Mouse (Mus musculus): ENCODE data around the gene Coro1a. TPM values are rescaled to one million over a fixed set of nuclear protein-coding genes. Genes with fewer than 3 reads are reported as not detected.

Gene Coro1a
- total and polyA plus RNA-seq, 3 experiments = 203 to 349 (median 312) TPM

DNA sequence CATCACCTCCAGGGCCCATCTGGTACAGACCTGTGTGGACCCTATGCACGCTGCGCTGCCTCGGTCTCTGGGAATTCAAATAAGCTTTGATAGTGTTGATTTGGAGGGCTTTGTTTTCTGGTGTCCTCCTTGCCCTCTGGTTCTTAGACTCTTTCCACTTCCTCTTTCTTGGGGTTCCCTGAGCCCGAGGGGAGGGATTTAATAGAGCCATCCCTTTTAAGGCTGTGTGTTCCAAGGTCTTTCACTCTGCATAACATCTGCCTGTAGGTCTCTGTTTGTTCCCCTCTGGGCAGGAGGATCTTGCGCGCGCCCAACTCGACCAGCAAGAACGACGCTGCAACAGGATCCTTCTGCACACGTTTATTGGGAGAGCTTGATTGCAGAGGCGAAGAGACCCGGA, 14.0 kb upstream of the Coro1a start:
- peaks cover 4 to 9% of the 10 kb centered on the region in 2 experiments; a peak in 3 of 4 replicates for H3K4me1 ChIP-seq (ENCODE audit: control insufficient read depth in 1 of 2, insufficient read depth in 2 of 2)
- H3K4me2 ChIP-seq (ENCODE audit: insufficient read depth, low read depth, poor library complexity, severe bottlenecking) = no peak overlapping the region
- H3K27ac ChIP-seq (ENCODE audit: insufficient read depth, low read depth) = no peak overlapping the region
- no peaks in the 10 kb centered on the region for H3K27me3 ChIP-seq (replicated peaks)
- in situ Hi-C loops (cut with MboI; ENCODE audit: low pct_ligation_motif_present, low pct_unique_long_range_greater_than_20kb, low sequenced_read_pairs) = loop anchor here (10.0 kb wide), 1 partner anchor 943 kb away; no protein-coding TSS in a partner anchor
- no peak for DNase-seq (ENCODE audit: extremely low read depth)
- H3K9ac ChIP-seq (ENCODE audit: insufficient read depth, low read depth) = no peak overlapping the region
- no peak for TF ChIP-seq HCFC1 (IDR thresholded peaks at IDR 0.05; ENCODE audit: low read depth, low read length)
- no peak for TF ChIP-seq MAX (IDR thresholded peaks at IDR 0.05; ENCODE audit: low read length)
- TF ChIP-seq ZKSCAN1 (IDR thresholded peaks at IDR 0.05; ENCODE audit: borderline replicate concordance, low read depth, low read length) = no peak
- no peak for TF ChIP-seq TCF12 (IDR thresholded peaks at IDR 0.05; ENCODE audit: low read depth, low read length)
- no peak for TF ChIP-seq EP300 (IDR thresholded peaks at IDR 0.05; ENCODE audit: low read length)
- no peak for TF ChIP-seq USF1 (IDR thresholded peaks at IDR 0.05; ENCODE audit: low read depth, low read length)
- no peak for TF ChIP-seq SIN3A (IDR thresholded peaks at IDR 0.05; ENCODE audit: low read length)
- TF ChIP-seq MEF2A (IDR thresholded peaks at IDR 0.05; ENCODE audit: borderline replicate concordance, low read depth, low read length) = no peak
- TF ChIP-seq ZMIZ1 (IDR thresholded peaks at IDR 0.05; ENCODE audit: low read depth, low read length) = no peak
- no peak for TF ChIP-seq MAZ (IDR thresholded peaks at IDR 0.05; ENCODE audit: low read depth, low read length)
- no peak for TF ChIP-seq CTCF (conservative IDR thresholded peaks at IDR 0.05 in 1 of 2, IDR thresholded peaks at IDR 0.05 in 1 of 2; ENCODE audit: low read depth in 2 of 2, low read length in 2 of 2)
- TF ChIP-seq BHLHE40 (IDR thresholded peaks at IDR 0.05; ENCODE audit: low read depth, low read length) = no peak
- no peak overlapping the region for H3K4me3 ChIP-seq (replicated peaks in 1 of 3; ENCODE audit: low read depth in 2 of 3, low read length in 2 of 3, poor library complexity in 1 of 3)
- H3K36me3 ChIP-seq (replicated peaks in 1 of 2; ENCODE audit: control insufficient read depth in 1 of 2, insufficient read depth in 1 of 2, low read length in 1 of 2) = no peaks in the 10 kb centered on the region
- H3K79me2 ChIP-seq (replicated peaks; ENCODE audit: control insufficient read depth, extremely low read depth, insufficient read depth, poor library complexity, severe bottlenecking) = no peaks in the 10 kb centered on the region
- dilution Hi-C loops (cut with MboI; ENCODE audit: extremely low pct_ligation_motif_present, extremely low pct_unique_long_range_greater_than_20kb, low sequenced_read_pairs) = no loop called here
- H3K9me3 ChIP-seq (replicated peaks; ENCODE audit: low read length) = peaks cover 5% of the 10 kb centered on the region

DNA sequence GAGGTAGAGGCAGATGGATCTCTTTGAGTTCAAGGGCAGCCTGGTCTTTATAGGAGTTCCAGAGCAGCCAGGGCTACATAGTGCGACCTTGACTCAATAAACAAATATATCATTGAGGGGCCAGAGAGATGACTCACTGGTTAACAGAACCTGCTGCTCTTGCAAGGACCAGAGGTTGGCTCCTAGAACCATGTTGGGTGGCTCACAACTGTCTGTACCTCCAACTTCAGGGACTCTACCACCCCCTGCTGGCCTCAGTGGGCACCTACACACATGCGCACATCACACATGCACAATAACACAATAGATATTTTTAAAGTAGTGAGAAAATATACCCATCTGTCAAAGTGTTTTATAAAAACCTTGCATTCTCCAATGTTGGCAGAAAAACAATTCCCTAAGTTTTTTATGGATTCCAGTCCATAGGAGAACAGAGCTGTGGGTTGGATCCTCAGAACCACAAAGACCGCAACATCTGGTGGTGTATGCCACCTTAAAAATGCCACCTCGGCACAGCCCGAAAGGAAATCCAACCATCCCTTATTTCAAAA, 11.3 kb upstream of the Coro1a start:
- H3K27me3 ChIP-seq (replicated peaks) = no peaks in the 10 kb centered on the region
- H3K9ac ChIP-seq (ENCODE audit: insufficient read depth, low read depth) = no peak overlapping the region
- DNase-seq (ENCODE audit: extremely low read depth) = no peak
- H3K27ac ChIP-seq (ENCODE audit: insufficient read depth, low read depth) = no peak overlapping the region
- H3K4me3 ChIP-seq (replicated peaks in 1 of 3; ENCODE audit: low read depth in 2 of 3, low read length in 2 of 3, poor library complexity in 1 of 3) = no peak overlapping the region
- H3K4me2 ChIP-seq (ENCODE audit: insufficient read depth, low read depth, poor library complexity, severe bottlenecking) = no peak overlapping the region
- H3K79me2 ChIP-seq (replicated peaks; ENCODE audit: control insufficient read depth, extremely low read depth, insufficient read depth, poor library complexity, severe bottlenecking) = no peaks in the 10 kb centered on the region
- in situ Hi-C loops (cut with MboI; ENCODE audit: low pct_ligation_motif_present, low pct_unique_long_range_greater_than_20kb, low sequenced_read_pairs) = loop anchor here (5.0 kb wide), 1 partner anchor 1053 kb away; no protein-coding TSS in a partner anchor
- peaks cover 5% of the 10 kb centered on the region for H3K9me3 ChIP-seq (replicated peaks; ENCODE audit: low read length)
- H3K4me1 ChIP-seq (ENCODE audit: control insufficient read depth in 1 of 2, insufficient read depth in 2 of 2) = peaks cover 0 to 9% of the 10 kb centered on the region in 2 experiments; a peak in 2 of 4 replicates
- no peaks in the 10 kb centered on the region for H3K36me3 ChIP-seq (replicated peaks in 1 of 2; ENCODE audit: control insufficient read depth in 1 of 2, insufficient read depth in 1 of 2, low read length in 1 of 2)
- TF ChIP-seq PAX5 (IDR thresholded peaks at IDR 0.05; ENCODE audit: low read length) = no peak
- TF ChIP-seq NRF1 (IDR thresholded peaks at IDR 0.05; ENCODE audit: low read depth, low read length) = no peak
- no peak for TF ChIP-seq EP300 (IDR thresholded peaks at IDR 0.05; ENCODE audit: low read length)
- no peak for TF ChIP-seq ETS1 (conservative IDR thresholded peaks at IDR 0.05; ENCODE audit: low read depth, low read length)
- TF ChIP-seq ZKSCAN1 (IDR thresholded peaks at IDR 0.05; ENCODE audit: borderline replicate concordance, low read depth, low read length) = no peak
- no peak for TF ChIP-seq TCF12 (IDR thresholded peaks at IDR 0.05; ENCODE audit: low read depth, low read length)
- TF ChIP-seq UBTF (IDR thresholded peaks at IDR 0.05; ENCODE audit: low read depth, low read length) = no peak
- TF ChIP-seq JUND (conservative IDR thresholded peaks at IDR 0.05; ENCODE audit: low read depth, low read length) = no peak
- peak in 1 of 2 experiments; percentile 54; a peak in 2 of 4 replicates for TF ChIP-seq CTCF (conservative IDR thresholded peaks at IDR 0.05 in 1 of 2, IDR thresholded peaks at IDR 0.05 in 1 of 2; ENCODE audit: low read depth in 2 of 2, low read length in 2 of 2)
- no peak for TF ChIP-seq MXI1 (IDR thresholded peaks at IDR 0.05; ENCODE audit: low read depth, low read length)
- TF ChIP-seq SMC3 (IDR thresholded peaks at IDR 0.05; ENCODE audit: low read depth, low read length) = peak; percentile 28
- no peak for TF ChIP-seq GABPA (IDR thresholded peaks at IDR 0.05; ENCODE audit: insufficient replicate concordance, low read depth, low read length)
- no peak for TF ChIP-seq USF2 (conservative IDR thresholded peaks at IDR 0.05; ENCODE audit: low read depth, low read length)
- no peak for TF ChIP-seq MYC (IDR thresholded peaks at IDR 0.05; ENCODE audit: low read depth, low read length)
- no peak for TF ChIP-seq POLR2AphosphoS2 (IDR thresholded peaks at IDR 0.05; ENCODE audit: low read depth, low read length)
- no peak for TF ChIP-seq CHD1 (IDR thresholded peaks at IDR 0.05; ENCODE audit: low read depth, low read length)
- no peak for TF ChIP-seq MAFK (IDR thresholded peaks at IDR 0.05; ENCODE audit: insufficient replicate concordance, low read length)
- TF ChIP-seq IRF4 (IDR thresholded peaks at IDR 0.05; ENCODE audit: low read depth, low read length) = no peak
- no peak for TF ChIP-seq POLR2A (IDR thresholded peaks at IDR 0.05; ENCODE audit: low read depth, low read length)
- TF ChIP-seq MEF2A (IDR thresholded peaks at IDR 0.05; ENCODE audit: borderline replicate concordance, low read depth, low read length) = no peak
- TF ChIP-seq RAD21 (IDR thresholded peaks at IDR 0.05; ENCODE audit: low read depth, low read length) = peak; percentile 34
- TF ChIP-seq USF1 (IDR thresholded peaks at IDR 0.05; ENCODE audit: low read depth, low read length) = no peak
- dilution Hi-C loops (cut with MboI; ENCODE audit: extremely low pct_ligation_motif_present, extremely low pct_unique_long_range_greater_than_20kb, low sequenced_read_pairs) = no loop called here
